Mouse (Mus musculus) heart, embryonic 10.5 days (tissue): ENCODE results near the gene Scfd2. TPM values are rescaled to one million over a fixed set of nuclear protein-coding genes. Genes with fewer than 3 reads are reported as not detected.
A peak's percentile ranks its signal among the peaks of the same experiment; 100 is the strongest.

Experiments used
- DNase-seq: peaks from one replicate; pipeline ENCODE4 v3.0.0-alpha.2; 2017; ENCODE audit warnings: low spot score
- H3K27ac ChIP-seq: fragments of 300-500 bp; sonication (generic); 2 replicates; pipeline ENCODE4 v1.5.1; 2016; ENCODE audit warnings: mild to moderate bottlenecking
- H3K27me3 ChIP-seq: fragments of 300-500 bp; sonication (generic); 2 replicates; pipeline ENCODE4 v1.6.1; 2016; ENCODE audit warnings: mild to moderate bottlenecking; ENCODE audit not compliant: poor library complexity, insufficient read depth, severe bottlenecking
- H3K36me3 ChIP-seq: fragments of 300-500 bp; sonication (generic); 2 replicates; pipeline ENCODE4 v1.6.1; 2016; ENCODE audit warnings: mild to moderate bottlenecking, moderate library complexity
- H3K4me1 ChIP-seq: fragments of 300-500 bp; sonication (generic); 2 replicates; pipeline ENCODE4 v1.6.1; 2016; ENCODE audit warnings: mild to moderate bottlenecking
- H3K4me3 ChIP-seq: fragments of 300-500 bp; sonication (generic); 2 replicates; pipeline ENCODE4 v1.5.1; 2016; ENCODE audit warnings: mild to moderate bottlenecking, moderate library complexity
- H3K9me3 ChIP-seq: fragments of 300-500 bp; sonication (generic); 2 replicates; pipeline ENCODE4 v1.6.1; 2016; ENCODE audit warnings: mild to moderate bottlenecking, moderate library complexity
- WGBS: fragments of 180-500 bp; shearing (Covaris S2); methylation state at CpG from one replicate; pipeline ENCODE4 v1.1.7; 2016; 5-methylcytosine and 5-hydroxymethylcytosine counted together
- polyA plus RNA-seq: library from polyadenylated mRNA; unstranded; fragments of >200 nt; fragmentation: Nextera tagmentation; extraction: Ambion mirVana; gene quantifications from 2 replicates; pipeline ENCODE4 v1.2.1, GENCODE M21; 2016

The Scfd2 gene
- polyA plus RNA-seq, 1 experiment from 2014 or later, result 17.3 TPM

DNA sequence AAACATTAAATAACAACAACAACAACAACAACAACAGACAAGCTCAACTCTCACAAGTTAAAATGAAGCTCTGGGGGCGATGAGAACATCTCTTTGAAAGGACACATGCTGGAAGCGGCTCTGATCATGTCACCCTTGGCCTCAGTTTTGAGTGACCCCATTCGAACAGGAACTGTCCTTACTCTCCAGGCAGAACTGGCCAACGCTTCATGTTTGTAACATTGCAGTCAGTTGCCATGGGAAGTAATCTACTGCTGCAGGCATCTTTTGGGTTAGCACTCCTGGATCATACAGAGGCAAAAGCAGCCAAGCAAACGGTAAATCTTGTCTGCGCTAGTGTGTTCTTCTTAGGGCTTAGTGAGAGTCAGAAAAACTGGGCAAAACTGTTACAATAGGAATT is 219.7 kb downstream of the Scfd2 start:
- H3K27ac ChIP-seq, result no peak overlapping the region

GRCm38 (mm10) chr5:74311200-74311825 is 220.2 kb downstream of the Scfd2 start:
- H3K36me3 ChIP-seq, result no peaks in the 10 kb centered on the region
- peaks cover 18% of the 10 kb centered on the region for H3K4me1 ChIP-seq
- 0 out of 2 replicates have a peak, but pooled peaks cover 8% of the 10 kb centered on the region for H3K27me3 ChIP-seq
- no peak for DNase-seq
- no peak overlapping the region for H3K4me3 ChIP-seq
- no peak overlapping the region for H3K27ac ChIP-seq
- WGBS, result 26% methylated on average over 6 of the region's 6 CpGs
- no peaks in the 10 kb centered on the region for H3K9me3 ChIP-seq

More for the DNA sequence above, 219.7 kb downstream of the Scfd2 start:
- peaks cover 23% of the 10 kb centered on the region for H3K4me1 ChIP-seq
- H3K9me3 ChIP-seq, result no peaks in the 10 kb centered on the region
- DNase-seq, result no peak
- H3K4me3 ChIP-seq, result no peak overlapping the region
- no peaks in the 10 kb centered on the region for H3K36me3 ChIP-seq
- WGBS, result 68% methylated on average over 6 of the region's 6 CpGs
- H3K27me3 ChIP-seq, result 0 out of 2 replicates have a peak, but pooled peaks cover 8% of the 10 kb centered on the region

DNA sequence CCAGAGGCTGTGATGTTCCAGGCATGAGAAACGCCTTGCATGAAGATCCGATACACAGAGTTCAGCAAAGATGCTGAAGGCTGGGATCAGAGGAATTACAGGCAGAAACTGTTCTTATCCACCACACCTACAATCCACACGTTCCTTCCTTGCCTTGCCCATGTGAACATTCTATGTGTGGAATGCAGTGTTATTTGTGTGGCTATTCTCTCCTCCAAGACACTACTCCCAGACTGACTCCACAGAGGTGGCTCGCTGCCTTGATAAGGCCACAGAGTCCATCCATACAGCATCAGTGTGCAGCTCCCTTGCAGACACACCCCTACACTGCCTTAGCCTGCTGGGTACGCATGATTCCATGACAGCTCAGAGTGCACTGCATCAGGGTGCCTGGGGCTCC is 221.5 kb downstream of the Scfd2 start:
- Histone ChIP-seq H3K27ac (no peak overlapping the region), H3K36me3 (no peaks in the 10 kb centered on the region), H3K27me3 (0 out of 2 replicates have a peak, but pooled peaks cover 8% of the 10 kb centered on the region), H3K4me1 (peaks cover 16% of the 10 kb centered on the region), H3K9me3 (no peaks in the 10 kb centered on the region), H3K4me3 (no peak overlapping the region)
- DNase-seq, result no peak
- 64% methylated on average over 5 of the region's 5 CpGs for WGBS

GRCm38 (mm10) chr5:74307242-74307641 is 224.3 kb downstream of the Scfd2 start:
- Histone ChIP-seq H3K4me1 (peaks cover 20% of the 10 kb centered on the region), H3K4me3 (no peak overlapping the region), H3K36me3 (no peaks in the 10 kb centered on the region), H3K9me3 (no peaks in the 10 kb centered on the region), H3K27ac (no peak overlapping the region), H3K27me3 (no peaks in the 10 kb centered on the region)
- no peak for DNase-seq
- 77% methylated on average over 5 of the region's 5 CpGs for WGBS

DNA sequence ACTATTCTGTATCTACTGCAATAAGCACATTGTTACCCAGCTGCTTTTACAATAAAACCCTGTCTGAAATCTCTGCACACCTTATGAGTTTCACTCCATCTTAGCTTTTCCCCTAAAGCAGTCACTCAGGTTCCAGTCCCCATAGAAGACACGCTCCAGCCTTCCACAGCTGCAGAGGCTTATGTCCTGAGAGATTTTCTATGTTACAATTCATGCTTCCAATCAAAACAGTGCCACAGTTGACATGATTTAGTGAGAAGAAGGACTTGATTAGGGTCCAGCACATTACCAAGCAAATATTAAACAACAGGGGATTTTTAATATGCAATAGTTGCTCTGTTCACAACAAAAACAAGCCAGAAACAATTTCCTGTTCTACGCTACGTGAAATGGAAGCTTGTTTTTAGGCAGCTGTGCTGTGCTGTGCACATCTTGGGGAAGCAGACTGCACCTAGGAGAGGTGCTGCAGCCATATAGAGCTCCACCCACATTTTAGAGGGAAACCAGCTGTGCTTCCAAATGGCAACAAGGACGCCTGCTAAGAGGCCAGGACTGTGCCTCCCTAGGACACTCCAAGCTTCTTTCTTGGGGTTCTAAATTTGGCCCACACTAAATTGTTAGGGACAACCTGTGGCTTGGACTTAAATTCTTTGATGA is 225.9 kb downstream of the Scfd2 start:
- no peak for DNase-seq
- H3K36me3 ChIP-seq, result no peaks in the 10 kb centered on the region
- H3K4me1 ChIP-seq, result peaks cover 28% of the 10 kb centered on the region
- WGBS, result 72% methylated on average over 4 of the region's 4 CpGs
- H3K27ac ChIP-seq, result no peak overlapping the region
- no peak overlapping the region for H3K4me3 ChIP-seq
- H3K9me3 ChIP-seq, result no peaks in the 10 kb centered on the region
- no peaks in the 10 kb centered on the region for H3K27me3 ChIP-seq

DNA sequence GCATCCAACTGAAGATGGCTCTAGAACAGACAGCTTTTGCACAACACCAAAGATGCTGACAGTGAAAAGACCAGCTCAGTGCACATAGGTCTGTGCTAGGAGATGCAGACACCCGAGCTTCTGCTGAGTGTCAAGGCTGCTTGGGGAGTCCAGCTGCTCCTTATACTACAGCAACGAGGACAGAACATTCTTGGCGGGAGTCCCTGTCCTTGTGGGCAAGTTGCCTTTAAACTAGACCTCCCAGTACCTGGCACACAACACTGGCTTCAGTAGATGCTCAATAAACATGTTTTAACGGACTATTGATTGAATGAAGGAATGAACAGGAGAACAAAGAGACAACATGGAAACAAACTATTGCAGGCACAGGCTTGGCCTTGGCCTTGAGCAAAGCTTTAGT is 226.8 kb downstream of the Scfd2 start:
- Histone ChIP-seq H3K36me3 (no peaks in the 10 kb centered on the region), H3K27me3 (no peaks in the 10 kb centered on the region), H3K4me3 (no peak overlapping the region), H3K4me1 (peaks cover 32% of the 10 kb centered on the region), H3K9me3 (no peaks in the 10 kb centered on the region), H3K27ac (no peak overlapping the region)
- WGBS, result 67% methylated on average over 4 of the region's 4 CpGs
- DNase-seq, result no peak

- WGBS, result 75% methylated on average over 3 of the region's 3 CpGs
- no peak overlapping the region for H3K4me3 ChIP-seq
- no peaks in the 10 kb centered on the region for H3K36me3 ChIP-seq
- no peaks in the 10 kb centered on the region for H3K9me3 ChIP-seq
- peaks cover 44% of the 10 kb centered on the region for H3K4me1 ChIP-seq
- no peaks in the 10 kb centered on the region for H3K27me3 ChIP-seq
- no peak overlapping the region for H3K27ac ChIP-seq
- no peak for DNase-seq
Observed at GRCm38 (mm10) chr5:74302331-74302730, 229.2 kb downstream of the Scfd2 start.

GRCm38 (mm10) chr5:74301443-74301842 is 230.1 kb downstream of the Scfd2 start:
- WGBS, result 93% methylated on average over 2 of the region's 2 CpGs
- no peak overlapping the region for H3K4me3 ChIP-seq
- DNase-seq, result no peak
- H3K36me3 ChIP-seq, result no peaks in the 10 kb centered on the region
- no peaks in the 10 kb centered on the region for H3K27me3 ChIP-seq
- no peaks in the 10 kb centered on the region for H3K9me3 ChIP-seq
- H3K4me1 ChIP-seq, result peaks cover 44% of the 10 kb centered on the region
- H3K27ac ChIP-seq, result peak overlapping the region; percentile 90; the same call in 1 of the 2 replicates

- peaks cover 48% of the 10 kb centered on the region for H3K4me1 ChIP-seq
Observed at GRCm38 (mm10) chr5:74300931-74301330, 230.6 kb downstream of the Scfd2 start.

GRCm38 (mm10) chr5:74300140-74300539 is 231.4 kb downstream of the Scfd2 start:
- H3K4me1 ChIP-seq, result peaks cover 44% of the 10 kb centered on the region
- no peak overlapping the region for H3K4me3 ChIP-seq
- peak; percentile 92 for DNase-seq
- H3K27me3 ChIP-seq, result no peaks in the 10 kb centered on the region
- H3K36me3 ChIP-seq, result no peaks in the 10 kb centered on the region
- WGBS, result 17% methylated on average over 4 of the region's 4 CpGs
- H3K27ac ChIP-seq, result peak overlapping the region; percentile 90
- no peaks in the 10 kb centered on the region for H3K9me3 ChIP-seq

More at GRCm38 (mm10) chr5:74300931-74301330, 230.6 kb downstream of the Scfd2 start:
- no peaks in the 10 kb centered on the region for H3K27me3 ChIP-seq
- H3K27ac ChIP-seq, result peak overlapping the region; percentile 90
- no peaks in the 10 kb centered on the region for H3K9me3 ChIP-seq
- H3K4me3 ChIP-seq, result no peak overlapping the region
- DNase-seq, result no peak
- 57% methylated on average over 5 of the region's 5 CpGs for WGBS
- no peaks in the 10 kb centered on the region for H3K36me3 ChIP-seq

GRCm38 (mm10) chr5:74297113-74297512 is 234.4 kb downstream of the Scfd2 start:
- 88% methylated on average over 5 of the region's 5 CpGs for WGBS
- H3K36me3 ChIP-seq, result no peaks in the 10 kb centered on the region
- no peak overlapping the region for H3K4me3 ChIP-seq
- H3K9me3 ChIP-seq, result no peaks in the 10 kb centered on the region
- H3K4me1 ChIP-seq, result peaks cover 47% of the 10 kb centered on the region
- H3K27ac ChIP-seq, result no peak overlapping the region; the same call in 1 of the 2 replicates
- H3K27me3 ChIP-seq, result no peaks in the 10 kb centered on the region
- no peak for DNase-seq

DNA sequence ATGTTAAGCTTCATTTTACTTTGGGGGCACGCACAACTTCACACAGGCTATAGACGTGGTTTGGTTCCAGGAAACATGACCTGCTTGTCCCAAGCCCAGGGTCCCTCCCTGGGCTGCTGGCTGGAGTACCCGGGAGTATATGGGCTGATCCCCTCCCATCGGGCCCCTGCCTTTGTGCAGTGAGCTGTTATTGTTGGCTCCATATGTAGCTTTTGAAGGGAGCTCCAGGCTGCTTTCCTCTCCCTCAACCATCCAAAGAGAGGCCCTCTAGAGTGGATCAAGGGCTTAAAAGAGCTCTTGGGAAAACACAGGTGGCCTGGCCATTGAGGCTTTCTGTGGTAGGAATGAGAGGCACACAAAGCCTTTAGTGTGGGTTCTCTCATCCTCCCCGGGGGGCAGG is 235.5 kb downstream of the Scfd2 start:
- DNase-seq, result no peak
- Histone ChIP-seq H3K4me1 (peaks cover 38% of the 10 kb centered on the region), H3K4me3 (no peak overlapping the region), H3K9me3 (no peaks in the 10 kb centered on the region), H3K27ac (0 out of 2 replicates have a peak overlapping the region, but pooled peaks have one; percentile 24), H3K36me3 (no peaks in the 10 kb centered on the region), H3K27me3 (no peaks in the 10 kb centered on the region)
- 69% methylated on average over 5 of the region's 5 CpGs for WGBS

DNA sequence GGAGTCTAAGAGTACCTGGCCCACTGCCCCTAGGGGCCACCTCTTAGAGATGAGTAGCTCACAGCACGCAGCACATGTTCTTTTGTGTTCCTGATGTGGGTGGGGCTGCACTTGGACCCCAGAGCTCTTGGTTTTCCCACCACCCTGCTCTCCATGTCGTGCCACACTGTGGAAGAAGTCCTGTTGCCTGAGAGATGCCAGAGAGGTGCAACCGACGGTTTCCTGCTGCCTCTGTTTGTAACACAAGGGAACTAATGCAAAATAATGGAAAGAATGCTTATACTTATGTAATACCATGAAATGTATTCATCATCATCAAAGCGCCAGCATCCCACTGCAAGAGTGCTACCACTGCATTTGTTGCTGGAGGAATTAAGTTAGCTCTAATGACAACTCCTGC is 238.0 kb downstream of the Scfd2 start:
- Histone ChIP-seq H3K27me3 (no peaks in the 10 kb centered on the region), H3K4me1 (peaks cover 13% of the 10 kb centered on the region; the same call in 1 of the 2 replicates), H3K36me3 (no peaks in the 10 kb centered on the region), H3K9me3 (no peaks in the 10 kb centered on the region), H3K4me3 (no peak overlapping the region), H3K27ac (no peak overlapping the region)
- WGBS, result 71% methylated on average over 5 of the region's 5 CpGs
- no peak for DNase-seq
